Mouse (Mus musculus): Measurements from ENCODE around the gene Pfkfb2. TPM values are rescaled to one million over a fixed set of nuclear protein-coding genes. Genes with fewer than 3 reads are reported as not detected.

Gene Pfkfb2
- total and polyA plus RNA-seq, 3 experiments = 12.5 to 53.0 (median 42.4) TPM

GRCm38 (mm10) chr1:130740781-130741720 lies 12.0 kb upstream of the Pfkfb2 start:
- peak; percentile 86 for ATAC-seq (ENCODE audit: extremely low read depth, insufficient number of reproducible peaks, low FRiP score, poor library complexity, severe bottlenecking)
- DNase-seq (ENCODE audit: low spot score) = peak; percentile 97

GRCm38 (mm10) chr1:130740227-130740648 lies 11.2 kb upstream of the Pfkfb2 start:
- no peak for TF ChIP-seq CTCF (IDR thresholded peaks at IDR 0.05; ENCODE audit: low read depth, low read length)
- no peak for TF ChIP-seq GATA2 (IDR thresholded peaks at IDR 0.05; ENCODE audit: borderline replicate concordance, low read depth, low read length)
- TF ChIP-seq TAL1 (conservative IDR thresholded peaks at IDR 0.05; ENCODE audit: low read depth, low read length) = no peak
- no peak for TF ChIP-seq GATA1 (IDR thresholded peaks at IDR 0.05; ENCODE audit: borderline replicate concordance, low read length)
- TF ChIP-seq POLR2AphosphoS5 (IDR thresholded peaks at IDR 0.05; ENCODE audit: insufficient replicate concordance, low read depth, low read length) = no peak
- Histone ChIP-seq H3K4me3 (ENCODE audit: low read depth, low read length) (peak overlapping the region; percentile 75), H3K27me3 (ENCODE audit: insufficient read depth, low read length) (no peaks in the 10 kb centered on the region), H3K36me3 (replicated peaks) (peaks cover 18% of the 10 kb centered on the region), H3K9me3 (replicated peaks) (no peaks in the 10 kb centered on the region), H3K4me1 (ENCODE audit: insufficient read depth, low read depth, low read length) (peaks cover 90% of the 10 kb centered on the region)
- DNase-seq (ENCODE audit: low spot score) (no peak), ATAC-seq (ENCODE audit: extremely low read depth, insufficient number of reproducible peaks, low FRiP score, poor library complexity, severe bottlenecking) (no peak)

More at GRCm38 (mm10) chr1:130740781-130741720, 12.0 kb upstream of the Pfkfb2 start:
- no peaks in the 10 kb centered on the region for H3K9me3 ChIP-seq (replicated peaks)
- H3K4me3 ChIP-seq (ENCODE audit: low read depth, low read length) = peak overlapping the region; percentile 75
- peaks cover 88% of the 10 kb centered on the region for H3K4me1 ChIP-seq (ENCODE audit: insufficient read depth, low read depth, low read length)
- no peak for TF ChIP-seq CTCF (IDR thresholded peaks at IDR 0.05; ENCODE audit: low read depth, low read length)
- TF ChIP-seq TAL1 (conservative IDR thresholded peaks at IDR 0.05; ENCODE audit: low read depth, low read length) = peak; percentile 96
- peak; percentile 88; the same call in 1 of the 2 replicates for TF ChIP-seq POLR2AphosphoS5 (IDR thresholded peaks at IDR 0.05; ENCODE audit: insufficient replicate concordance, low read depth, low read length)
- TF ChIP-seq GATA2 (IDR thresholded peaks at IDR 0.05; ENCODE audit: borderline replicate concordance, low read depth, low read length) = 0 out of 2 replicates have a peak, but pooled peaks have one; percentile 62
- TF ChIP-seq GATA1 (IDR thresholded peaks at IDR 0.05; ENCODE audit: borderline replicate concordance, low read length) = no peak
- peaks cover 18% of the 10 kb centered on the region for H3K36me3 ChIP-seq (replicated peaks)
- no peaks in the 10 kb centered on the region for H3K27me3 ChIP-seq (ENCODE audit: insufficient read depth, low read length)

- Histone ChIP-seq H3K9me3 (replicated peaks) (no peaks in the 10 kb centered on the region), H3K4me1 (ENCODE audit: insufficient read depth, low read depth, low read length) (peaks cover 87% of the 10 kb centered on the region), H3K4me3 (ENCODE audit: low read depth, low read length) (peak overlapping the region; percentile 75; the same call in 1 of the 2 replicates), H3K36me3 (replicated peaks) (peaks cover 18% of the 10 kb centered on the region), H3K27me3 (ENCODE audit: insufficient read depth, low read length) (no peaks in the 10 kb centered on the region)
- DNase-seq (ENCODE audit: low spot score) (no peak), ATAC-seq (ENCODE audit: extremely low read depth, insufficient number of reproducible peaks, low FRiP score, poor library complexity, severe bottlenecking) (no peak)
- TF ChIP-seq POLR2AphosphoS5 (IDR thresholded peaks at IDR 0.05; ENCODE audit: insufficient replicate concordance, low read depth, low read length) (no peak), TAL1 (conservative IDR thresholded peaks at IDR 0.05; ENCODE audit: low read depth, low read length) (no peak), GATA1 (IDR thresholded peaks at IDR 0.05; ENCODE audit: borderline replicate concordance, low read length) (no peak), CTCF (IDR thresholded peaks at IDR 0.05; ENCODE audit: low read depth, low read length) (no peak), GATA2 (IDR thresholded peaks at IDR 0.05; ENCODE audit: borderline replicate concordance, low read depth, low read length) (no peak)
Measured at GRCm38 (mm10) chr1:130739636-130740035, 10.6 kb upstream of the Pfkfb2 start.

DNA sequence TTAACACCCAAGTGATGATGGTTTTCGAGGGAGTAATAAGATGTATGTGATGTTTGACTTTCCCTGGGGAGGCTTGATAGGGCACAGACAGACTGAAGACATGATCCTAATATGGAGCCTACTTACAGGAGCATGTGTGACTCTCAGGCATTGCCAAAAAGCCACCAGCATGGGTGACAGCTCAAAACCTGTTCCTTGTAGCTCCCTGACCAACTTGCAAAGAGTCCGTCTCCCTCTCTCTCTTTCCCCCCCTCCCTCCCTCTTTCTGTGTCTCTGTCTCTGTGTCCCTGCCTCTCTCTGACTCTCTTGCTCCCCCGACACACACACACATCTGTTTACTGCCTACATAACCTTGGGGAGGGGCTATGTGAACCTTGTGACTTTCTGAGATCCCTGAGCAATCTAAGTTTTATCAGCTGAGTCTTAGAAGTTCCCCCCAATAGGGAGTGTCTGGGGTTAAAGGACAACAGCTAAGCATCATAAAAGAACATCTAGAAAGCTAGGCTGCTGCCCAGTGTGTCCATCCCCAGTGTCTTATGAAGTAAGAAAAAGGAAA lies 9.6 kb upstream of the Pfkfb2 start:
- Histone ChIP-seq H3K36me3 (replicated peaks) (peaks cover 18% of the 10 kb centered on the region), H3K4me1 (ENCODE audit: insufficient read depth, low read depth, low read length) (peaks cover 78% of the 10 kb centered on the region), H3K9me3 (replicated peaks) (no peaks in the 10 kb centered on the region), H3K27me3 (ENCODE audit: insufficient read depth, low read length) (no peaks in the 10 kb centered on the region), H3K4me3 (ENCODE audit: low read depth, low read length) (peak overlapping the region; percentile 58; the same call in 1 of the 2 replicates)
- TF ChIP-seq CTCF (IDR thresholded peaks at IDR 0.05; ENCODE audit: low read depth, low read length) = no peak
- TF ChIP-seq GATA2 (IDR thresholded peaks at IDR 0.05; ENCODE audit: borderline replicate concordance, low read depth, low read length) = no peak
- TF ChIP-seq TAL1 (conservative IDR thresholded peaks at IDR 0.05; ENCODE audit: low read depth, low read length) = no peak
- ATAC-seq (ENCODE audit: extremely low read depth, insufficient number of reproducible peaks, low FRiP score, poor library complexity, severe bottlenecking) = no peak
- no peak for DNase-seq (ENCODE audit: low spot score)

- Histone ChIP-seq H3K4me3 (ENCODE audit: low read depth, low read length) (peak overlapping the region; percentile 51; the same call in 1 of the 2 replicates), H3K4me1 (ENCODE audit: insufficient read depth, low read depth, low read length) (peaks cover 78% of the 10 kb centered on the region), H3K9me3 (replicated peaks) (no peaks in the 10 kb centered on the region), H3K36me3 (replicated peaks) (peaks cover 18% of the 10 kb centered on the region), H3K27me3 (ENCODE audit: insufficient read depth, low read length) (no peaks in the 10 kb centered on the region)
- ATAC-seq (ENCODE audit: extremely low read depth, insufficient number of reproducible peaks, low FRiP score, poor library complexity, severe bottlenecking) (no peak), DNase-seq (ENCODE audit: low spot score) (no peak)
- TF ChIP-seq GATA1 (IDR thresholded peaks at IDR 0.05; ENCODE audit: borderline replicate concordance, low read length) (no peak), POLR2AphosphoS5 (IDR thresholded peaks at IDR 0.05; ENCODE audit: insufficient replicate concordance, low read depth, low read length) (no peak; the same call in 1 of the 2 replicates), TAL1 (conservative IDR thresholded peaks at IDR 0.05; ENCODE audit: low read depth, low read length) (no peak), GATA2 (IDR thresholded peaks at IDR 0.05; ENCODE audit: borderline replicate concordance, low read depth, low read length) (no peak), CTCF (IDR thresholded peaks at IDR 0.05; ENCODE audit: low read depth, low read length) (no peak)
Measured at GRCm38 (mm10) chr1:130737916-130738315, 8.9 kb upstream of the Pfkfb2 start.

GRCm38 (mm10) chr1:130737411-130737881 lies 8.4 kb upstream of the Pfkfb2 start:
- H3K4me1 ChIP-seq (ENCODE audit: insufficient read depth, low read depth, low read length) = peaks cover 77% of the 10 kb centered on the region
- TF ChIP-seq GATA2 (IDR thresholded peaks at IDR 0.05; ENCODE audit: borderline replicate concordance, low read depth, low read length) = no peak
- no peak for TF ChIP-seq TAL1 (conservative IDR thresholded peaks at IDR 0.05; ENCODE audit: low read depth, low read length)
- H3K36me3 ChIP-seq (replicated peaks) = peaks cover 18% of the 10 kb centered on the region
- H3K9me3 ChIP-seq (replicated peaks) = no peaks in the 10 kb centered on the region
- H3K4me3 ChIP-seq (ENCODE audit: low read depth, low read length) = peak overlapping the region; percentile 51; the same call in 1 of the 2 replicates
- no peak for ATAC-seq (ENCODE audit: extremely low read depth, insufficient number of reproducible peaks, low FRiP score, poor library complexity, severe bottlenecking)
- H3K27me3 ChIP-seq (ENCODE audit: insufficient read depth, low read length) = no peaks in the 10 kb centered on the region
- DNase-seq (ENCODE audit: low spot score) = no peak
